Mouse (Mus musculus): Measurements from ENCODE around the gene Oscar. TPM values are rescaled to one million over a fixed set of nuclear protein-coding genes. Genes with fewer than 3 reads are reported as not detected.

Oscar gene
- polyA plus RNA-seq (2011; ENCODE audit: insufficient read length, low read depth, missing spikeins), result 0.37 TPM in 1 of 2 replicates, not detected in the other

DNA sequence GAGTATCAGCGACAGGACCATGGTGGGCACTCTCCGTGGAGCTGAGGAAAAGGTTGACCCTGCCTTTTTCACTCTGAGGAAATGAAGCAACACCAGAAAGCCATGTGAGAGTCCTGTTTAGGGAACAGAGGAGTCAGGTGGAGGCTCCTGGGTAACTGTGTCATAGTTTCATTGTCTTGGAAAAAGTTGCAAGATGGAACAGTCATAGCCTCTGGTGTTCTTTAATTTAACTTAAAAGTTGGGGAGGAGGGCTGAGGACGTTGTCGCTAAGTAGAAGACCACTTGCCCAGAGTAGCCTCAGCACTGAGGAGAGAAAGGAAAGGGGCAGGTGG, at the start of gene Oscar:
Oscar (minus strand) TSS at position 101 of the 332 bp plus-strand sequence.
- no peak within 1 kb of the TSS for H3K27ac ChIP-seq (ENCODE audit: insufficient read depth, low read length)
- no peaks in the 10 kb centered on the region for H3K4me1 ChIP-seq (ENCODE audit: control insufficient read depth, insufficient read depth, low read length)
- no peak within 1 kb of the TSS; the same call in 1 of the 2 replicates for H3K4me3 ChIP-seq (ENCODE audit: insufficient read depth, low read length)
- TF ChIP-seq POLR2A (IDR thresholded peaks at IDR 0.05; ENCODE audit: low read depth, low read length) (no peak), CTCF (IDR thresholded peaks at IDR 0.05; ENCODE audit: borderline replicate concordance, insufficient read depth, low read length) (no peak)

DNA sequence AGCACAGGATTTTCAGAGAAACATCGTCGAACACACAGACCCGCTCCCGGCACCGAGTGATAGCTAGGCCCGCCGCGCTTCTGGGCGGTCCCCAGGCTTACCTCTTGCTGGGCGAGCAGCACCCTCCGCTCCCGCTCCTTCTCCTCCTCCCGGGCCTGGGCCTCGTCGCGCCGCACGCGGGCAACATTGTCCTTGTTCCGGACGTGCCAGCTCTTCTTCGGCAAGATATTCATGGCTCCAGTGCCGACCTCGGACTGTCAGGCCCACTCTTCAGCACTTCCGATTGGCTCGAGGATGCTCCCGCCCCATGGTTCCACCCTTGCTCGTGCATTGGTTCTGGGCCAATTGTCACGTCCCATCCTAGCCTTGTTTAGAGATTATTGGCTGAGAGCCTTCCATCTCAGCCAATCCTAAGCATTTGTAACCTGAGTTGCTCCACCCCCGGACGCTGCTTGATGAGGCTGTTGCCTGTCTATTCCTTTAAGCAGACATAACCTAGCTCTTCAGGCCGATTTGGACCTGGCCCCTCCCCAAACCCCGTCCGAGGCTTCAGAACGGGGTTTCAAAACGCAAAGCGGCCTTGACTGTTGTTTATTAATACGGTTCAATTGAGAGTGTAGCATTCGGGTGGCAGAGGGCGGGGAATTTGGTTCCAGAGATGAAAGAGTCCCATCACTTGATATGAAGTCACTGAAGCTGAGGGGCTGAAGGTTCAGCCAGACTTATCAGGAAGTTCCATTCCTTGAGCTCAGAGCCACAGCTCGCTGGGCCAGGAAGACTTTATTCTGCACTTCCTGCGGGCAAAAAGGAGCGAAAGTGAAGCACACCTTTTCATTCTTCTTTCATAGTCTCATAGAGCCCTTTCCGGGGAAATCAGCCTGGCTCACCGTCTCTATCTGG, 49.5 kb upstream of the Oscar start, which contains the start of gene Leng1:
Leng1 (minus strand) TSS at position 626 of the 900 bp plus-strand sequence.
- H3K27ac ChIP-seq (ENCODE audit: insufficient read depth, low read length), result peak within 1 kb of the TSS; percentile 71
- TF ChIP-seq POLR2A (IDR thresholded peaks at IDR 0.05; ENCODE audit: low read depth, low read length) (peak; percentile 93), CTCF (IDR thresholded peaks at IDR 0.05; ENCODE audit: borderline replicate concordance, insufficient read depth, low read length) (no peak)
- H3K4me1 ChIP-seq (ENCODE audit: control insufficient read depth, insufficient read depth, low read length), result peaks cover 2% of the 10 kb centered on the region; the same call in 1 of the 2 replicates
- H3K4me3 ChIP-seq (ENCODE audit: insufficient read depth, low read length), result peak within 1 kb of the TSS; percentile 92

DNA sequence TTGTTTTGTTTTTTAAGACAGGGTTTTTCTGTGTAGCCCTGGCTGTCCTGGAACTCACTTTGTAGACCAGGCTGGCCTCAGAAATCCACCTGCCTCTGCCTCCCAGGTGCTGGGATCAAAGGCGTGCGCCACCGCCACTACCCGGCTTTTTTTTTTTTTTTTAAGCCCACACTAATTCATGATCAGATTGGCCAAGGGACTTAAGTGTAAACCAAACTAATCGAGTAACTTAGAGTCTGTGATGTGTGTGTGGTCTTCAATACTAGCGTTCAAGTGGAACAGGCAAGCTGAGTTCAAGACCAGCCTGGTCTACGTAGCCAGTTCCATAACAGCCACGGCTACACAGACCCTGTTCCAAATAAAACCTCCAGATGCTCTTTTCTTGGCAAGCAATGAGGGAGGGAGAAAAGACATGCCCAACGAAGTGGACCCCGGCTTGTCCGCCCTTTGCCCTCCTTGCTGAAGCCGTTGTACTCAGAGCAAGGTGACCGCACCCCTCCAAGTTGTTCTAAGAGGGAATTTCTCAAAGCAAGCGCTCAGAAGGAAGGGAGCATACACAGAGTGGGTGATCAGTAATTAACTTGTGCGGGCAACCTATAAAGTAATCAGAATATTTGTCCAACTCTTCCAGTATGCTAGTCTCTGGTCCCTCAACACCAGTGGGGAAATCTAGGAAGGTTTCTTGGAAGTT, 48.7 kb upstream of the Oscar start:
- Histone ChIP-seq H3K4me3 (ENCODE audit: insufficient read depth, low read length) (peak overlapping the region; percentile 92), H3K27ac (ENCODE audit: insufficient read depth, low read length) (peak overlapping the region; percentile 51), H3K4me1 (ENCODE audit: control insufficient read depth, insufficient read depth, low read length) (peaks cover 2% of the 10 kb centered on the region; the same call in 1 of the 2 replicates)
- TF ChIP-seq POLR2A (IDR thresholded peaks at IDR 0.05; ENCODE audit: low read depth, low read length), result no peak
- TF ChIP-seq CTCF (IDR thresholded peaks at IDR 0.05; ENCODE audit: borderline replicate concordance, insufficient read depth, low read length), result no peak

DNA sequence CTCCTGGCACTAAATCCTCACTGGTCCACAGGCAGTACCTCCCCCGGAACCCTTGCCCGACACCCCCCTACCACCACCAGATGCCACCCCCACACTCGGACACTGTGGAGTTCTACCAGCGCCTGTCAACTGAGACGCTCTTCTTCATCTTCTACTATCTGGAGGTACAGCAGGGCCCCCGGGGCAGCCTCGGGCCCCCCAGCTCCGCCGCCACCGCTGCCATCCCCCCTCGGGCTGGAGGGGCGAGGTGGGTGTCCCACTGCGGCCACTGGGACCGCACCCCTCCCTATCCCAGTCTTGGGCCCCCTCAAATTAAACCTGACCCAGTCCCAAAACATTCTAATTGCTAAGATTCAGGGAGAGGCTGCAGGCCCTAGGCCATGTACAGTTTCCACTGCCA, 42.6 kb upstream of the Oscar start:
- no peak for TF ChIP-seq CTCF (IDR thresholded peaks at IDR 0.05; ENCODE audit: borderline replicate concordance, insufficient read depth, low read length)
- no peak for TF ChIP-seq POLR2A (IDR thresholded peaks at IDR 0.05; ENCODE audit: low read depth, low read length)

DNA sequence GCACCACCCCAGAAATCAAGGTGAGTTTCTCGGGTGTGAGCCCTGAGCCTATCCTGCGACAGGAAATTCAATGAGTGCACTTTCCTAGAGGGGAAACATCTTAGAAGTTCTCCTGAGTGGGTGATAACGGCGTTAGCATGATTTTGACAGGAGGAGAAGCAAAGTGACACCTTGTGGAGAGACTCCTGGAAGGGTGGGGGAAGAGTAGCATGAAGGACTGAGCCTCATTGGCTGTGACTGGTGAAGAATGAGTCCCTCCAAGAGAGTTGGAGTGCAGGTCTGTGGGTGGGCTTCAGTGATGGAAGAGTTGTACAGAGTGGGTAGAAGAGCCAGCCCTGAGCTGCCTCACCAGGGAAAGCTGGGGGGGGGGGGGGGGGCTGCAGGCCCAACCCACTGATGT, 41.0 kb upstream of the Oscar start:
- H3K4me3 ChIP-seq (ENCODE audit: insufficient read depth, low read length), result no peak overlapping the region
- H3K27ac ChIP-seq (ENCODE audit: insufficient read depth, low read length), result no peak overlapping the region
- no peaks in the 10 kb centered on the region for H3K4me1 ChIP-seq (ENCODE audit: control insufficient read depth, insufficient read depth, low read length)
- TF ChIP-seq CTCF (IDR thresholded peaks at IDR 0.05; ENCODE audit: borderline replicate concordance, insufficient read depth, low read length) (no peak), POLR2A (IDR thresholded peaks at IDR 0.05; ENCODE audit: low read depth, low read length) (no peak)

More for the DNA sequence above, 42.6 kb upstream of the Oscar start:
- Histone ChIP-seq H3K4me3 (ENCODE audit: insufficient read depth, low read length) (no peak overlapping the region), H3K27ac (ENCODE audit: insufficient read depth, low read length) (no peak overlapping the region), H3K4me1 (ENCODE audit: control insufficient read depth, insufficient read depth, low read length) (peaks cover 2% of the 10 kb centered on the region; the same call in 1 of the 2 replicates)

DNA sequence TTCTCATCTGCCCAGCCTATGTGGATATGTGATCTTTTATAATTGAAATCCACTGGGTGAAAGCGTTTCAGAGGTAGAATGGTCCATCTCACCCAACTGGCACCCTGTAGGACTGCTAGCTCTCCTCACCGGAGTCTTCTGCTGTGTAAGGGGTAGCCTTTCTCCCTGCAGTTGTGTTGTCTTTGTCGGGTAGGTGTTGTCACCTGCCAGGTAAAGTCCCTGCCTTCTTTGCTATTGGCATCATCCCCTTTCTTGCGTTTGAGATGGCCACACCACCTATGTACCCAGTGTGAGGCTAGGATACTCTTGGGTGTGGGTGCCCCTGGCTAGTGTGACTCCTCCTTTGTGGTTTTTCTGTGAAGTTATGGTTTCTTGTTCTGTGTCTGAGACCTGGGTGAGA, 30.7 kb upstream of the Oscar start:
- no peak for TF ChIP-seq POLR2A (IDR thresholded peaks at IDR 0.05; ENCODE audit: low read depth, low read length)
- no peak for TF ChIP-seq CTCF (IDR thresholded peaks at IDR 0.05; ENCODE audit: borderline replicate concordance, insufficient read depth, low read length)
- Histone ChIP-seq H3K4me1 (ENCODE audit: control insufficient read depth, insufficient read depth, low read length) (peaks cover 14% of the 10 kb centered on the region), H3K4me3 (ENCODE audit: insufficient read depth, low read length) (peak overlapping the region; percentile 58), H3K27ac (ENCODE audit: insufficient read depth, low read length) (no peak overlapping the region)

DNA sequence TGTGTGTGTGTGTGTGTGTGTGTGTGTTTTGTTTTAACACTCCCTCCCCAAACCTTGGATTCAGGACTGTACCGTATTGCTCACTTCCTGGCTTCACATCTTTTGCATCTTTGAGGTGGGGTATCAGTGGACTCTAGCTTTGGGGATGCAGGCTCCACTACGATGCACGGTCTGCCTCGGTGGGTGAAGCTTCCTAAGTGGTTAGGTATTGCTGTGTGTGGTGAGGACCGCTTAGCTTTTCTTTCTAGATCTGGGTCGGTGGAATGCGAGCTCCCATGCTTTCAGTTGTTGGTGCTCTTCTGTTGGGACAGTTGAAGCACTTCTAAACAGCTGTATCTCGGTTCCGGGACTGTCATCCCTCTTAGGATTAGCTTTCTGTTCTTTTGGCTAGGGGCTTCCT, 30.2 kb upstream of the Oscar start:
- Histone ChIP-seq H3K4me3 (ENCODE audit: insufficient read depth, low read length) (peak overlapping the region; percentile 58), H3K27ac (ENCODE audit: insufficient read depth, low read length) (no peak overlapping the region; the same call in 1 of the 2 replicates), H3K4me1 (ENCODE audit: control insufficient read depth, insufficient read depth, low read length) (peaks cover 14% of the 10 kb centered on the region)
- 0 out of 2 replicates have a peak, but pooled peaks have one; percentile 41 for TF ChIP-seq POLR2A (IDR thresholded peaks at IDR 0.05; ENCODE audit: low read depth, low read length)
- TF ChIP-seq CTCF (IDR thresholded peaks at IDR 0.05; ENCODE audit: borderline replicate concordance, insufficient read depth, low read length), result no peak

DNA sequence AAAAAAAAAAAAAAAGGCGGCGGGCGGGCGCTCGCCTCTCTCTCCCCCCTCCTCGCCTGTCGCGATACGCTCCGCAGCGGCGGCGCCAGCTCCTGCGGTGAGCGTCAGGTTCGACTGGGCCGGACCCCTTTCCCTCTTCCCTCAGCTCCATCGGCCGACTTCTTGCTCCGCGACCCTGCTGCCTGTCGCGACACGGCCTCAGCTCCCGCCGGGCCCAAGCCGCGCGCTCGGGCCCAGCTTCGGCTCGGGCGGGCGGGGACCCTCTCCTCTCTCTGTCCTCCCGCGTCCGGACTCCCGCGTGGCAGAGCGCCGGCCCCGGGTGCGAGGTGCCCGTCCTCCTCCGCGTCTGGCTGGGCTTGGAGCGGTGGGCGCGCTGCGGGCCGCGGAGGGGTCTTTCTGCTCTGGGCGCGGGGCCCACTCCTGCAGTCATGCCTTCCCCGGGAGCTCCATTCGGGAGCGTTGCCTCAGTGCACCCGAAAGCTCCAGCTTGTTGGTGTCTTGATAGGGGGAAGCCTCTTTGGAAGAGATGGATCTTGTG, 29.6 kb upstream of the Oscar start:
- TF ChIP-seq POLR2A (IDR thresholded peaks at IDR 0.05; ENCODE audit: low read depth, low read length) (no peak; the same call in 1 of the 2 replicates), CTCF (IDR thresholded peaks at IDR 0.05; ENCODE audit: borderline replicate concordance, insufficient read depth, low read length) (no peak)
- H3K27ac ChIP-seq (ENCODE audit: insufficient read depth, low read length), result peak overlapping the region; percentile 94
- peak overlapping the region; percentile 58 for H3K4me3 ChIP-seq (ENCODE audit: insufficient read depth, low read length)
- peaks cover 14% of the 10 kb centered on the region for H3K4me1 ChIP-seq (ENCODE audit: control insufficient read depth, insufficient read depth, low read length)

DNA sequence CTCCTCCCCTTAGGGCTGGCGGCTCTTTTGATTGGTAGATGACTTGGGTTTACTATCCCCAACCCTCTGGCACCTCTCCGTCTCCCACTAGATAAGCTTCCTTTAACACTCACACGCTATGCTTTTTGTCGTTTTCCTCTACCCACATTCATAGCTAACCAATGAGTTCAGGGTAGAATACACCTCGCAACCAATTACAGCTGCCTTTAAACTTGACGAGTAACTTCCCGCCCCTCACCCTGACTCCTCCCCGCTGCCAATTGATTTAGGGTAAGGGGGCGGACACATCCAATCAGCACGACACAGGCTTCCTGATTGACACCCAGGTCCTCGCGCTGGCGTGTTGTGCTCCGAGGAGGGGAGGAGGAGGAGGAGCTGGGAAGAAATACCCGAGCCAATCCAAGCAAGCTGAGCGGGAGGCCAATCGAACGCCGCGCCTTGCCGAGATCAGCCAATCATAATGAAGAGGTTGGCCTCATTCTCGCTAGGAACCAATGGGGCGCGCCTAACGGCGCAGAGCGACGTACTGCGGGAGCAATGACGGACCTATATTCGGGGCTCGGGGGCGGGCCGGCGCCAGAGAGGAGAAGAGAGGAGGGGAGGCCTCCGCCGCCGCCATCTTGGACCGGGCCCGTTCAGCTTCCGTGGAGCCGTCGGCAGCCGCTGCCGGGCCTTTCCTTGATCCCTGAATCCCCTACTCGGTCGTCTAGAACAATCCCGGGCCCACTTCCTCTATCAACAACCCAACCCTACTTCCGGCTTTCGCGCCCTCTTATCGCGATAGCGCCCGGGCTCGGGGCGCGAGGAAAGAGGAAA, 28.9 kb upstream of the Oscar start, which contains the start of gene Cnot3:
Cnot3 (plus strand) TSS at position 597 of the 816 bp plus-strand sequence.
- peak within 1 kb of the TSS; percentile 94 for H3K27ac ChIP-seq (ENCODE audit: insufficient read depth, low read length)
- H3K4me1 ChIP-seq (ENCODE audit: control insufficient read depth, insufficient read depth, low read length), result peaks cover 14% of the 10 kb centered on the region
- H3K4me3 ChIP-seq (ENCODE audit: insufficient read depth, low read length), result peak within 1 kb of the TSS; percentile 58
- peak; percentile 62 for TF ChIP-seq POLR2A (IDR thresholded peaks at IDR 0.05; ENCODE audit: low read depth, low read length)
- no peak for TF ChIP-seq CTCF (IDR thresholded peaks at IDR 0.05; ENCODE audit: borderline replicate concordance, insufficient read depth, low read length)

Measured in embryonic fibroblast, embryonic 13.5 days (primary cell).